Mouse (Mus musculus) small intestine, adult 2 months (tissue): ENCODE results near the gene Mlec. TPM values are rescaled to one million over a fixed set of nuclear protein-coding genes. Genes with fewer than 3 reads are reported as not detected.

Experiments
- H3K27ac ChIP-seq: fragments of 200-500 bp; 2 replicates; pipeline ENCODE4 v1.5.1; 2012; ENCODE audit warnings: low read depth, low read length, control low read depth, inconsistent platforms; ENCODE audit not compliant: insufficient read depth
- H3K27me3 ChIP-seq: fragments of 200-500 bp; 2 replicates; pipeline ENCODE4 v1.6.1; 2012; ENCODE audit warnings: mild to moderate bottlenecking, moderate library complexity, low read length, inconsistent platforms; ENCODE audit not compliant: control insufficient read depth, insufficient read depth
- H3K36me3 ChIP-seq: fragments of 200-500 bp; 2 replicates; pipeline ENCODE4 v1.6.1; 2012; ENCODE audit warnings: mild to moderate bottlenecking, low read length, control low read depth, inconsistent platforms; ENCODE audit not compliant: control insufficient read depth, insufficient read depth
- H3K4me1 ChIP-seq: fragments of 200-500 bp; 2 replicates; pipeline ENCODE4 v1.6.1; 2012; ENCODE audit warnings: low read length, inconsistent platforms, mixed read lengths; ENCODE audit not compliant: control insufficient read depth, insufficient read depth, insufficient read length
- H3K4me3 ChIP-seq: fragments of 200-500 bp; 2 replicates; pipeline ENCODE4 v1.5.1; 2012; ENCODE audit warnings: low read depth, mild to moderate bottlenecking, control low read depth, inconsistent platforms, low read length, moderate library complexity
- CTCF ChIP-seq: fragments of 200-500 bp; IDR thresholded peaks from 2 replicates; pipeline ENCODE4 v1.5.1; 2012; ENCODE audit warnings: low read depth, mild to moderate bottlenecking, control low read depth, inconsistent platforms, low read length, moderate library complexity, mixed read lengths; ENCODE audit not compliant: insufficient replicate concordance, insufficient read length; ENCODE audit errors: extremely low read depth
- POLR2A ChIP-seq: fragments of 200-500 bp; IDR thresholded peaks from 2 replicates; pipeline ENCODE4 v1.6.1; 2012; ENCODE audit warnings: low read depth, mild to moderate bottlenecking, control low read depth, inconsistent platforms, low read length, moderate library complexity
- WGBS: fragments of 180-500 bp; shearing (Covaris S2); methylation state at CpG from one replicate; pipeline ENCODE4 v1.1.7; 2018; 5-methylcytosine and 5-hydroxymethylcytosine counted together
- polyA plus RNA-seq: library from polyadenylated mRNA; depleted of rRNA; stranded (reverse); fragments of >200 nt; gene quantifications from 2 replicates; pipeline ENCODE4 v1.2.3, GENCODE M21; 2012

Mlec gene
- polyA plus RNA-seq, 1 experiment, result 78.3 TPM

DNA sequence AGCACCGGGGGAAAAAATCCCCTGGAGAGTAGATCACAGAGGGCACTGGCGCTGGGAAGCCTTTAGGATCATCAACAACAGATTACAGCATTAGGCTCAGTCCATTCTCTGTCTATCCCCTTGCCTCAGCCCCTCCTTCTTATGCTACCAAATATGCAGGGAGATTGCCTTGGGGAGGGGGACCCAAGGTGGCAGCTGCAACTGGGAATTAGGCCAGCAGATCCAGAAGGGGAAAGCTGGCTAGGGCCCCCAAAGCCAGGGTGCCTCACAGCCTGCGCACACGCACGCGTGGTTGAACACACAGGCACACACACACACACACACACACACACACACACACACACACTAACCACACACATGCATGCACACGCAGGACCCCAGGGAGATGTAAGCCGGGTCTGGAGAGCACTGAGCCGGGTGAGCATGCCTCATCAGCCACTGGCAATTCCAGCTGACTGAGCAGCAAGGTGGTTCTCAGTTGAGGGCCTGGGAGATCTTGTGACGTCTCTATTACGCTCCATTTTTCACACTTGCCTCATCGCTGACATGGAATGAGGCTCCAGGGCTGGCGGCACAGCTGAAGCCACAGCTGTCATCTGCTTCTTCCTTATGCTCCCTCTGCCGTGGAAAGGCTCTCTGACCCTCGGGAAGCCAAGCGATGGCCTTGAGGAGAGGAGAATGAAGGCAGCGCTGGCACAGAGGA is 28.5 kb upstream of the Mlec start:
- Histone ChIP-seq H3K27me3 (peaks cover 5% of the 10 kb centered on the region), H3K4me3 (0 out of 2 replicates have a peak overlapping the region, but pooled peaks have one; percentile 1), H3K27ac (no peak overlapping the region), H3K36me3 (no peaks in the 10 kb centered on the region), H3K4me1 (peaks cover 8% of the 10 kb centered on the region; the same call in 1 of the 2 replicates)
- TF ChIP-seq POLR2A, result no peak
- no peak for TF ChIP-seq CTCF
- WGBS, result 48% methylated on average over 17 of the region's 17 CpGs

- TF ChIP-seq POLR2A (no peak), CTCF (no peak)
- Histone ChIP-seq H3K27me3 (no peaks in the 10 kb centered on the region), H3K36me3 (no peaks in the 10 kb centered on the region), H3K27ac (no peak overlapping the region), H3K4me1 (peaks cover 17% of the 10 kb centered on the region), H3K4me3 (no peak overlapping the region)
- WGBS, result 37% methylated on average over 15 of the region's 15 CpGs
These were observed 26.7 kb upstream of the Mlec start for GRCm38 (mm10) chr5:115184726-115185125.

DNA sequence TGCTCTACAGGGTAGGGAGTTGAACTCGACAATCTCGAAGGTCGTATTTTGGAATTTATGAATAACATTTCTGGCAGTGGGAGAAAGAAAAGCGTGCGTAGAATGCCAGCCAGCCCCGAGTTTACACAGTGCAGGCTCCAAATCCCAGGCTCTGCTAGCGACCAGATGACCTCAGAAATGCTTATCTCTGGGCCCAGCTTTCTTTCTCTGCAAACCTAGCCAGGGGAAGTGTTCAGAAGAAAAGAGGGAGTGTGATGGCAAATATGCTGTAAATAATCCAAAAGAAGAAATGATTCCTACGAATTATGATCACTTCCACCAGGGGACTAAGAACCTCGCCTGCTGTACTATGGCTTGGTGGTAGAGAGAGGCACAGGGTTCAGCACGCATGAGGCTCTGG is 25.5 kb upstream of the Mlec start:
- 76% methylated on average over 10 of the region's 10 CpGs for WGBS
- Histone ChIP-seq H3K36me3 (no peaks in the 10 kb centered on the region), H3K4me1 (peaks cover 17% of the 10 kb centered on the region), H3K27me3 (no peaks in the 10 kb centered on the region), H3K27ac (no peak overlapping the region), H3K4me3 (no peak overlapping the region)
- TF ChIP-seq CTCF (no peak), POLR2A (no peak)

DNA sequence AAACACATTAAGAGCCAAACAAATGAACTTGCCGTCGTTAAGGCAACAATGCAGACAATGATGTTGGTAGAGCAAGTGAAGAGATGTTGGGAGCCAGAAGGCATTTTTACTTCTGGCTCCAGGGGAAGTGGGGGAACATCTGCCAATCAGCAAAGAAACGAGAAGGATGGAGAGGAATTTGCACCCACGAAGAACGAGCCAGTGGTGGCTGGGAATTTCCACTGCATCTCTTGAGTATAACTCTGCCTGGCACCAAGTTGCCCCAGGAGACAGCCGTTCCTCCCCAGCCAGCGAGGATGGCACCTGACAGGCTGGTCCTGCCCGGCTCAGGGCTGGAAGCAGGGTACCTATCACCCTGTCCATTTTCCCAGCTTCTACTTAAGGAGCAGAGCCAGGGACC is 24.9 kb upstream of the Mlec start:
- H3K36me3 ChIP-seq, result no peaks in the 10 kb centered on the region
- no peak overlapping the region for H3K4me3 ChIP-seq
- peaks cover 17% of the 10 kb centered on the region for H3K4me1 ChIP-seq
- no peaks in the 10 kb centered on the region for H3K27me3 ChIP-seq
- no peak for TF ChIP-seq POLR2A
- TF ChIP-seq CTCF, result no peak
- H3K27ac ChIP-seq, result no peak overlapping the region
- WGBS, result 75% methylated on average over 8 of the region's 8 CpGs

- Histone ChIP-seq H3K4me3 (no peak overlapping the region), H3K36me3 (no peaks in the 10 kb centered on the region), H3K27me3 (no peaks in the 10 kb centered on the region), H3K27ac (no peak overlapping the region), H3K4me1 (peaks cover 11% of the 10 kb centered on the region)
- TF ChIP-seq POLR2A (no peak), CTCF (no peak)
- 24% methylated on average over 13 of the region's 13 CpGs for WGBS
These were observed 23.4 kb upstream of the Mlec start for GRCm38 (mm10) chr5:115181248-115181940.

DNA sequence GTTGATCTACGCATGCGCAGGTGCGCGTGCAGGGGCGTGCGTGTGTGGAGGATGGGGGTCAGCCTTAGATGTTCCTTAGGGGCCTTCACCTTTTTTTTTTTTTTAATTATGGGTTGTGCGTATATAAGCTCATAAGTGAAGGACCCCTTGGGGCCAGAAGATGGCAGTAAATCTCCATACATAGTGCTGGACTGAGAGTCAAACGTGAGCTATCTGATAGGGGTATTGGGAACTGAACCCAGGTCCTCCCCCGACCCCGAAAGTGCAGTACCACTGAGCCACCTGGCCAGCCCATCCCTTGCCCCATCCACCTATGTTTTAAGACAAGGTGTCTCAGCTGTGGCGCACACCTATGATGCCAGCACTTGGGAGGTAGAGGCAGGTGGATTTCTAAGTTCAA is 21.6 kb upstream of the Mlec start:
- TF ChIP-seq POLR2A, result no peak
- no peak for TF ChIP-seq CTCF
- Histone ChIP-seq H3K36me3 (no peaks in the 10 kb centered on the region), H3K27ac (no peak overlapping the region), H3K4me3 (no peak overlapping the region), H3K4me1 (peaks cover 11% of the 10 kb centered on the region), H3K27me3 (no peaks in the 10 kb centered on the region)
- WGBS, result 93% methylated on average over 11 of the region's 11 CpGs

GRCm38 (mm10) chr5:115177866-115178265 is 19.9 kb upstream of the Mlec start:
- no peak overlapping the region for H3K27ac ChIP-seq
- H3K4me3 ChIP-seq, result no peak overlapping the region
- 85% methylated on average over 6 of the region's 6 CpGs for WGBS
- no peaks in the 10 kb centered on the region for H3K27me3 ChIP-seq
- no peaks in the 10 kb centered on the region for H3K36me3 ChIP-seq
- H3K4me1 ChIP-seq, result peaks cover 11% of the 10 kb centered on the region
- TF ChIP-seq POLR2A (no peak), CTCF (no peak)
